Mouse (Mus musculus) liver (tissue): ENCODE results near the gene Utf1.

Experiments
- DNase-seq: peaks from one replicate; pipeline ENCODE4 v3.0.0-alpha.2; 2020; ENCODE audit warnings: mixed read lengths

Utf1 gene

DNA sequence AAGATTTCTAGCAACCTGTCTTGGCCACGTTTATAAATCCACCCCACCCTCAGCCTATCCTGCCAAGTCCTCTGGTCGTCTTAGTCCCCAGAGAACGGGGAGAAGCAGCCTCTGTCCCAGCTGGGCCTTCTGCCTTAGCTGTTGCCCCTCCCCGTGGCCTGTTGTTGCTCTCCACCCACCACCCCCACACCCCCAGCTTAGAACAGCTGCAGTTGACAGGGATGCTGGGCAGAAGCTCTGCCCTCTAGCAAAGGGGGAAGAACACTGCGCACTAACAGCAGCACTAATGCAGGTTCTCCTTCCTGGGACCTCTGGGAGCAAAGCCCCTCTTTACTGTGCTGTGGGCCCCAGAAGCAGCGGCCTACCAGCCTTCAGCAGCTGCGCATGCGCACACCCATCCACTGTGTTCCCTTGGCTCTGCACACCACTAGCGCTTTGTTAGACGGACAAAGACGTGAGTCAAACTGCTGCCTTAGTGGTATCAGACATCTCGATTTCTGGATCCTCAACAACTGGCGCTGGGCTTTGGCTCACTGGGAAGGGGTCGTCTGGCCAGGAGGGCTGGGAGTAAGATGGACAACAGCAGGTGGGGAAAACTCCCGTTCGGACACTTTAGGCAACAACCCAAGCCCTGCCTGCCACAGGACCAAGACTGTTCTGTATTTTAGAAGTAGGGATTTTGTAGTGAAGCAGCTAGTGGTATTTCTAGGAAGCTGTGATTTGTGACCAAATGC is 2.9 kb upstream of the Utf1 start:
- DNase-seq, result no peak

DNA sequence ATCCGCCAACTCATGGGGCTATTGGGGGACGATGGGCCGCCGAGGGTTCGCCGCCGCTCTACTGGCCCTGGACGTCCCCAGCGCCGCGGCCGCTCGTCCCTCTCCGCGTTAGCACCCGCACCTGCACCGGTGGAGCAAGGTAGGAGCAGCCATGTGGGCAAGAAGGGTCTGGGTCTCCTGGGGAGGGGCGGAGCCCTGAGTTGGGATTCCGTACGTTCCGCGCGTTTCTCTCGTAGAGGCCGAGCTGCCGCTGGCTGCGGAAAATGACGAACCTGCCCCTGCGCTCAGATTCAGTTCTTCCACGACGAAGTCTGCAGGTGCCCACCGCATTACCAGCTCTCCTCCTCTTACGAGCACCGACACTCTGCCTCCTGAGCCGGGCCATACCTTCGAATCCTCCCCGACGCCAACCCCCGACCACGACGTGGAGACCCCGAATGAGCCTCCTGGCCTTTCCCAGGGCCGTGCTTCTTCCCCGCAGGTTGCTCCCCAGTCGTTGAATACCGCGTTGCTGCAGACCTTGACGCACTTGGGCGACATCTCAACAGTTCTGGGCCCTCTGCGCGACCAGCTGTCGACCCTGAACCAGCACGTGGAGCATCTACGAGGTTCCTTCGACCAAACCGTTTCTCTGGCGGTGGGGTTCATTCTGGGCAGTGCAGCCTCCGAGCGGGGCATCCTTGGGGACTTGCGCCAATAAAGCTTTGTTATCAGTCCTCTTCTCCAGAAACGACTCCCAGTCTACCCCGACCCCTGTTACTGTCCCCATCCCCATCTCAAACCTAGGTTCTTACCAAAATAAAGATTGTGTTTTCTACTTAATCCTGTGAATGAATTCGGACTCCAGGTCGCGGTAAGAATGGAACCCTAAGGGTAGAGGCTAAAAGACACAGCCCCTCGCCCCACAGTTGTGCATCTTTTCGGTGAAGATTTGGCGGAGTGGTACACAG is 977 bp downstream of the Utf1 start:
- no peak for DNase-seq

DNA sequence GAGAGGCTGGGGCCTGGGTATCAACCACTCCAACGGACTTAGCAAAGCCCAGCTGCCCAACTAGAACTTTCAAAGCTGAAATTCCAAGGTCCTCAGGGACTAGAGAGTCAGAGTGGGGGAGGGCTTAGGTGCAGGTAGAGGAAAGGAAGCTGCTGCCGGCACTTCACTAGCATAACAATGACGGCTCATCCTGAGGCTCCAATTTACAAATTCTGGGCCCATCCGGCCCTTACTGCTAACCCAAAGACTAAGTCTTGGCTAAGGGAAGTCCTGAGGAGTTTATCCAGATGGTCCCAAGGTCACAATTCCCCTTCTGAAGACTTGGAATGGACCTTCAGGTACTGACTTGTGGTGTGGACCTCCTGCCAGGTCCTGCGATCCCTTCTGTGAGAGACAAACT is 1.9 kb downstream of the Utf1 start:
- DNase-seq, result no peak

DNA sequence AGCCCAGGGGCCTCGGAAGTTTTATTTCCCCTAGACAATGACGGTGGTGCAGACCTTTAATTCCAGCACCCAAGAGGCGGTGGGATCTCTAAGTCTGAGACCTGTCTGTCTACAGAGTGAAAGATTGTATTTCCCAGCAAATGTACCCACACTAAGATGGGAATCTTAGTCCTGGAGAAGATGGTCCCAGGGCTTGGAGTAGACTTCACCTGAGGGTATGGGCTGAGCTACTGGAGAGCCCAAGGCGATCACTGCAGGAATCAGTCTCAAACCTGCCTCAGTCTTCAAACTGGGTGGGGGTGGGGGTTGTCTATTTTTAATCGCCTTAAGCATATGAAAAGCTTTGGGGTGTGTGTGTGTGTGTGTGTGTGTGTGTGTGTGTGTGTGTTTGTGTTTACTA is 2.4 kb downstream of the Utf1 start:
- DNase-seq, result no peak

DNA sequence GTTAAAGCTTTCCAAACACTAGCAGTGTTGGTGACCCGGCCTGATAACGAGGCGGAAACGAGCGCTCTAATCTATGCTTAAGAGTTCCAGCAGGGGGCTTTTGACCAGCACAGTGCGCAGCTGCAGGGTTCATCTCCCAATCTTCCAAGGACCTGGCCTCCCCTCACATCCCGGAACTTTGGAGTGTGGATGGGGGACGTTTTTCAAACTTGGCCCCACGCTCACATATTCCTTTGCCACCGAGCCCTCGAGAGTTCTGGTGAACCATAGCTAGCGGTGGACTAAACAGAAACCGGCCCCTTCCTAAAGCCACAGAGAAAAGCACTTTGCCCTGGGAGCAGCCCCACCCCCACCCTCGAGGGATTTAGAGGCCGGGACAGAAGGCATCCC is 6.3 kb downstream of the Utf1 start:
- DNase-seq, result peak; percentile 49

DNA sequence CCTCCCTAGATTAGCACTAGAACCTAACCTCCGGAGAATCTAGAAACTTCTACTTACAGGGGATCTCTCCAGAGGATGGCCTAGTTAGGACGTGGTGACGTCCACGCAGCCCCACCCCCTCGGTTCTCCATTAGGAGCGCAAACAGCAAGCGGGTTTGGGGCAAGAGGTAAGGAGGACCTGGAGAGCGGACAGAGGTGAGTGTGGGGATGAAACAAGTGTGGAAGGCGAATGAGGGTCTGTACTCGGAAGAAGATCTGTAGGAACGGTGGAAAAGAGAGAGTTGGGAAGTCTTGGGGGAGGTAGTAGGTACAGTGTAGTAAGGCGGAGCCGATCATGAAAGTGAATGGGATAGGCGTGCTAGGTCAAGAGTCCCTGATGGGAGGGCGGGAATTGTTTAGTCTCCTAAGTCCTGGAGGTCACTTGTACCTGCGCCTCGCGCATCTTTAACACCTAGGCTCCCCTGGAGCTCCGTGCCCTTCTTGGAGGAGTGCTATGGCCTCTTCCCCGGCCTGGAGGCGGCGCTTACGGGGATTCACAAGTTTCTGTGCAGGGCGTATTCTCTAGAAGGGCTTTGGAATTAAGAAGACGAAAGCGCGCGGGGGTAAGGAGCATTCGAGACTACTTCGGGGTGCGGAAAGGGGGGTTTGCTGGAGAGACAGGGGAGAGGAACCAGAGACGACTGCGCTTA is 6.8 kb downstream of the Utf1 start:
- DNase-seq, result peak; percentile 57

DNA sequence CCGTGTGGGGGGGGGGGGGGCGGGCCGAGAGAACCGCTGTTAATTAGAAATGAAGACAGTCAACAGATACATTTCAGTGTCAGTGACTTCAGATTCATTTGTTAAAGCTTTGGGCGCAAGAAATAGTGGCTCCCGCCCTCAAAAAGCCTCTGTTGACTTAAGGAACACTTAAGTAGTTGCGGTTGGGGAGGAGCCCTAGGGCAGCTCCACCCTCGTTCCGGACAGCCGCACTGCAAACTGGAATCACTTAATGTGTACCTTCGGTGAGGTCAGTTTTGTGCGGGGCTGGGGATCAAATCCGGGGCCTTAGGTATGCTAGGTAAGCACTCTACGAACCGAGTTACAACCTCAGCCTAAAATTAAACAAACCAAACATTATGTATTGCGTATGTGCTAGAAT is 7.5 kb downstream of the Utf1 start:
- peak; percentile 53 for DNase-seq

DNA sequence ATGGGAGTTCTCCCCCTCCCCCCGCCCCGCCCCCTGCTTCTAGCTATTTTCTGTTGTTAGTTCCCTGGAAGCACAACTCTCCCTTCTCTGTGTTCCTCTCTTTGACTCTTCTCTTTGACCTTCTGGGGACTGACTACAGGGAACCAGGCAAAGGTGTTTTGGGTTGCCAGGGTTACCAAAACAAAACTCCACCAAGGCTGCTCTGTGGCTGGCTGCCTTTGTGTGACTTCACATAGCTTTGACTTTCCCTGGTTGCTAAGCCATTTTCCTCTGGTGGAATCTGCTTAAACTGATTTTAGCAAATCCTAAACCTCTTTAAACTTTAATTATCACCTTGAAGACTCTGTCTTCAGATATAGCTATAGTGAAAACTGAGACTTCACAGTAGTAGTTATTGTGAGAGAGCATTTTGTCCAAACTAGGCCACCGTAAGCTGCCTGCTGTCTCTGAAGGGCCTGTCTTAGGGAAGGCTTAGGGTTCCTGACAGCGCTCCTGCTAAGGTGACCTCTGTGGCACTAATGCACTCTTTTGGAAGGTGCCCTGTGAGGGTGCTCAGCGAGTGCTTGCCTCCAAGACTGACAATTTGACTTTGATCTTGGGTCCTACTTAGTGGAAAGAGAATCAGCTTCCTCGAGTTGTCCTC is 8.5 kb downstream of the Utf1 start:
- no peak for DNase-seq

DNA sequence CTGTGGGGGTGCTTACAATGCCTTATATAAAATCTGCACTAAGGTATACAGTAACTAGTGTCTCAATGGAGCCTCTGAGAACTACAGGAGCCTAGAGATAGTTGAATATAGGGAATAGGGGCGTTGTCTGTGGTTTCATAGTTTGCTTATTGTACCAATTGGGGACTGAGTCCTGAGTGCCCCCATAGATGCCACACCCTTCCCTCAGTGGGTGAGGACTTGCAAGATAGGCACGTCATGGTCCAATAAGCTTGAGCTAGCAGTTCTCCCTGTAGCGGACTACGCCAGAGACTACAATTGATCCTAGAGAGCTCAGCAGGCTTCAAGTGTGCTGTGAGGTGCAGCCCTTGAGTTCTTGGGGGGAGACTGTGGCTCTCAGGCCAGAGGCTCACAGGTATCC is 11.9 kb downstream of the Utf1 start:
- DNase-seq, result peak; percentile 17

DNA sequence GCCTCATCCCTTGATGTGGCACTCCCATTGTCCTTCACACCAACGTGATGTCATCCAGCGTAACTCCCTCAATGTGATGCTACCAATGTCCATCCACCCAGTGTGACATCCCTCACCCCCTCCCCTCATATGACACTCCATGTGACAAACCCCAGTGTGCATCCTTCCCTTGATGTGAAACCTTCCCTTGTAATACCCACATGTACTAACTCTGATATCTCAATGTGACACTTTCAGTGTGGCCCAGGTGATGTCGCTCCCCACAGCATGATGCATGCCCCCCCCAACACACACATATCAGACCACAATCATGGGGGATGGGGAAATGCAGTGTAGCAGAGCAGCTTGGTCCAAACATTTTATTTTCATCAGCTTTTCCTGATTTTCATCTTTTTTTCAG is 13.1 kb downstream of the Utf1 start:
- DNase-seq, result no peak

DNA sequence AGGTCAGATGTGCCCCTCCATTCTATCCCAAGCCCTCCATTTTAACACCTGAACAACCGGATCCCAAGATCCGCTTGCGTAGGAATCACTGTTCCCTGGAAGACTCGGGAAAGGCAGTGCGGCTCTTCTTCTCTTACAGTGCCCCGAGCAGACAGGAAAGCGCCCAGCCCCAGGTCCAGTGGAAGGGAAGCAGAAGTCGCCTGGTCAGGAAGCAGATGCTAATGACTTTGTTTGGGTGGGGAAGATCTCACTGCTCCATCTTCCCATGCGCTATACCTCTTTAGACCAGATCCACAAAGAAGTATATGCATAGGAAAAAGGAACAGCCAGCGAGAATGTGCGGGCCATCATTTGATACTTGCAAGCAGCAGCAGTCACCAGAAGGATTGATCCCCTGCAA is 13.8 kb downstream of the Utf1 start:
- DNase-seq, result no peak

DNA sequence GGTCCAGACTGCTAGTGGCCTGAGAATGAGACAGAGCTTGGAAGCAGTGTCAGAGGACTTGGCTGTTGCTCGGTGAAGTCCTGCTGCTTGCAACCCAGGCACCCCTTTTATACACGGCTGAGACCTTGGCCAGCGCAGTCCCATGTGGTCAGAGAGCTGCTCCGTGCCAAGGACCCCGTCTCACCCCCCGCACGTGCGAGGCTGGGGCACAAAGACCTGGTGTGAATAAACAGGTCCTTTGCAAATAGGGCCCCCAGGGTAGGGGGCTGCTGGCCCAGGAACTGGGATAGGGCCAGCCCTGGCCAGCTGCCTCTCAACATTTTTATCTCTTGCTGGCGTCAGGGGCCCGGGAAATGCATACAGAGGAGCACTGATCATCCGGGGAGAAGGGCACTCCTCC is 14.4 kb downstream of the Utf1 start:
- DNase-seq, result no peak

DNA sequence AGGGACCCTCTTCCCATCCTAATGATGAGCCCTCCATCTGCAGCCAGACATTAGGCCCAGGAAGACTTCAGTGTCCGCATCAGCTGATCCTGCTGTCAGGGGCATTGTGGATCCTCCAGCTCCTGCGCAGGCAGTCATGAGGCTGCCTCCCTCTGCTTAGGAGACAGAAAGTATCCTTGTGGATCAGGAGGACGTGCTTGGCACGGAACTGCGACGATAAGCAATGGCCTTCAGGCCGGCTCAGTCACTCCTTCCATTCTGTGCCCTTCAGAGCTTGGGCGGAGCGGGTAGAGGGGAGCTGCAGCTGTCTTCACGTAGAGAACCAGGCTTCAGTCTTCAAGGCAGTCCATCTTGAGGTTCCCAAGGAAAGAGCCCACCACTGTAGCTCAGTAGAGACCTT is 17.6 kb downstream of the Utf1 start:
- no peak for DNase-seq

DNA sequence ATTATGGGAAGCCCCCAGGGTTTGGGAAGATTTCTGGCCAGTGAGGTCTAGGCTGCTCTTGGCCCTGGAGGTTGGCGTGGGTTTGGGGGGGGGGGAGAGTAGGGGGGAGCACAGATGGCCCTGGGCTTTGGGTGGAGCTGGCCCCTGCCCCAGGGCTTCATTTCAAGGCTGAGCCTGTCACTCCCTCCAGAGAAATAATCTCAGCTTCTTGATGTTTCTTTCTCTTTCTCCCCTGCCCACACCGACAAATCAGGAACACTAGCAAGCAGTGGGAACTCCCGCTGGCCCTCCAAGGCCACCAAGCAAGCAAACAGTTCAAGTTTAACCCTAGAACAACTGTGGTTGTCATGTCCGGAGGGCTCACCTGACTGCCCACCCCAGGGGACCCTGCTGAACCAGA is 20.2 kb downstream of the Utf1 start:
- DNase-seq, result no peak

DNA sequence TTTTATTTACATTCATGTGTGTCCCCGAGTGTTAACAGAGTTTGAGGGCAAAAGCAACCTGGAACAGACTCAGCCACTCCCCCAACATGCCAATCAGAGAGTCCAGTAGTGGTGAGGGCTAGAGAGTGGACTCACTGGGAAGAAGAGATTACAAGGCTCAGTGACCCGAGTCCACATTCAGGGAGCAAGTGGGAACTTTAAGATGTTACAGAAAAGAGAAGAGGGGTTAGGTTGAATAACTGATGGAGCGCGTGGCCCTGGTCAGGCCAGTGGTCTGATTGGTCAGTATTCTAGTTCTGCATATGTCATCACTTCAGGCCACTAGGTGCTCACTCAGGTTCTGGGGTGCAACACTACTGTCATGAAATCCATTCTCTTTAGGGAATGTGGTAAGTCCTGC is 23.6 kb downstream of the Utf1 start:
- DNase-seq, result no peak

DNA sequence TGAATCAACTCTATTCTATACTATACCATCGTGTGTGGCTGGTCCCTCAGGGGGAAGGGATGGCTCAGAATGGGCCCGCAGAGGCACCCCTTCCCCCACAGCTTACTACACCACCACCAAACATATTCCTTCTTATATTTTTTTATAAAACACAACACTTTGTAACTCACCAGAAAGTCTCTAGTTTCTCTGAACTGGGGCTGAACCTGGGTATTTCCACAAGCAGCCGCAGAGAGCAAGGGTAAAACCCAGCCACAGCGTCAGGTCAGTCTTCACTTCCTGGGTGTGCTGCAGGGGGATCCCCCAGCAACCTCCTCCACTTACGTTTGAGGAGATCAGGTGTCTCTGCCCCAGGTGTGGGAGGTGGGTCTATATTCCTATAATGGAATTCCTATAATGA is 24.8 kb downstream of the Utf1 start:
- DNase-seq, result no peak

DNA sequence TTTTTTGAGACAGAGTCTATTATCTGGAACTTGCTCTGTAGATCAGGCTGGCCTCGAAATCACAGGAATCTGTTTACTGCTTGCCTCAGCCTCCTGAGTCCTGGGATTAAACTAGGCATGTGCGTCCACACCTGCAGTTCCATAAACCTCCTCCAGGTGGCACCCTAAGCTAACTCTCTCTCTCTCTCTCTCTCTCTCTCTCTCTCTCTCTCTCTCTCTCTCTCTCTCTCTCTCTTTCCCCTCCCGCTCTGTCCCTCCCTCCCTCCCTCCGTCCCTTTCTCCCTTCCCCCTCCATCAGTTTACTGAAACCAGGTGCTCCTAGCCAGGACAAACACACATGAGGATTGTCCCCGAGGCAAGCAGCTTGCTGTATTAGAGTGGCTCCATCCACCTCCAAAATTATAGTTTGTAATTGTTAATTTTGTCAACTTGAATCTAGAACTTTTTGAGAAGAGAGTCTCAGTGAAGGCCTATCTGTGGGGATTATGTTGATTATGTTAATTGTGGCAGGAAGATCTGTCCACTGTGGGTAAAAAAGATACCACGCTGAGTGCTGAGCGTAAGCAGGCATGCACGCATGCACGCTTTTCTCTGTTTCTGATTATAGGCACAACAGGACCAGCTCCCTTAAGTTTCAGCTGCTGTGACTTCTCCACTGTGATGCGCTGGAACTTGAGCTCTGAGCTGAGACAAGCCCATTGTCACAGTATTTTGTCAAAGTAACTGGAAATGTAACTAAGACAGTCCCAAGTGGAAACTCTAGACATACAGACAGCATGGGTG is 25.9 kb downstream of the Utf1 start:
- DNase-seq, result peak; percentile 69

DNA sequence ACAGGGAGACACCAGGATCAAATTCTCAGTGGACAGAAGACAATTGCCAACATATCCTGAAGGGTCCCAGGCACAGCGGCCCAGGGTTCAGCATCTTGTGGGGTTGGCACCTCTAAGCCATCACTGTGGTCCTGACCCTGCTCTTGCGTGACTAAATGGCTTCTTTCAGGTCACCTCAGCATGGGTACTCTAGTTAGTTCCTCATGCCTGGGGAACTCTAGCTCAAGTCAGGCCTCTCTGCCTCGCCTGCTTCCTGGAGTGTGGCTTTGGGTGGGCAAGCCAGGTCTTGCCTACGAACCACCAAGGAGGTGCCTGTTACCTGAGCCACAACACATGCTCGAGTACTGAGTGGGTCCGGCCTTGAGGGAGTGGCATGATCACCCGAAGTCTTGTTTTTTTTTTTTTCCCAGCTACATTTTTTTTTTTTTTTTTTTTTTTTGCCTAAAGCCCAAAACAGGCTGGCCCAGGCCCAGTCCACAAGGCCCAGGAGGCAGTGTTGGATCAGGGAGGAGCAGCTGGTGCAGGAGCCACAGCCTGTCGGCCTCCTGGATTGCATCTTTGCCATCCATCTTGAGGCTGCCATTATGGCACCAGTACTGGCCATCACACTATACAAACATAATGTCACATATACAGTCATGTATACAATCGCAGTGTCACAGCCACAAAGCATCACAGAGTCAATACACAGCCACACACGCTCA is 26.8 kb downstream of the Utf1 start:
- no peak for DNase-seq

DNA sequence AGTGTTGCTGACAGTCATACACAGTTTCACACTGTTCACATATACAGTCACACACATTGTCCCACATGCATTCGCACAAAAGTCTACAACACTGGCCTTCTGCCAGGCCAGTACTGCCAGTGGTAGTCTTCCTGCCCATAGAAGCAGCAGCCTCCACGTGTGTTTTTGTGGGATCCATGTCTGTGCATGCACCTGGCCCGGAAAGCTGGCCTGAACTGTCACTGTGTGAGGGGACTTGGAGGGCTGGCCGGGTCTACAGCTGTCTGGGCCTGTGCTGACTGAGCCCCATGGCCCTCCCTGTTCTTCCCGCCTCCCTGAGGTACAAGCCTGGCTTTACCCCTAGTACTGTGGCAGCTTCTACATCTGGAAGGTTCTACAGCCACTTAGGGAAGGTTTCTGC is 27.4 kb downstream of the Utf1 start:
- no peak for DNase-seq

DNA sequence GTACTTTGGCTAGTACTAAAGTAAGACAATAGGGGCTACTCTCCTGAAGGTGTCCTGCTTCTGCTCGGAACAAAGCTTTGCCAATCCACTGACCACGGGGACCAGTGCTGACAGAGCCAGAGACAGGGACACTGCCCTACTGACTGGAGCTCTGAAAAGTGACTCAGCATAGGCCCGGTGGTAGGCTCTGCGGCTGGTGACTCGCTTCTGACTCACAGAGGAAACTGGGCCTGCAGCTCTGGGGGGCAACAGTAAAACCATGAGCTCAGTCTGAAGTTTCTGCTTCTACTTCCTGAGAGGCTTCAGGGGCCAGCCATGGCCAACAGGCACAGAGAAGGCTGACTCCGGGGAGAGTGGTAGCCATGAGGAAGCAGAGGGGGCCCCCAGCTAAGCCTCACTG is 27.8 kb downstream of the Utf1 start:
- peak; percentile 20 for DNase-seq

DNA sequence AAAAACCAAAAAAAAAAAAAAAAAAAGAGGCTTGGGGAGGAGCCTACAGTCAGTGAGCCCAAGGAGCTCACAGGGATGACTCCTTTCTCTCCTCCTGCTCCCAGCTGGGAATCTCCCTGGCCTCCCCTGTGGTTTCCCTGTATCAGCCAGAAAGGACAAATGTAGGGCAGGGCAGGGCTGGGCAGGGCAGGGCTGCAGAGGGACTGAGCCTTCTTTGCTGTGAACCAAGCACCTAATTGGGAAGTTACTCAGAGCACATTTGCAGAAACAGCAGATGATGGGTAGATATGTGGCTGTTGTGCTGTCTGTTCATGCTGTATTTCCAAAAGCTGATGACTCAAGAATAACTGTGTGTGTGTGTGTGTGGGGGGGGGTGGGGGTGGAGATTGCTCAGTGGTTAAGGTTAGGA is 29.3 kb downstream of the Utf1 start:
- DNase-seq, result no peak

DNA sequence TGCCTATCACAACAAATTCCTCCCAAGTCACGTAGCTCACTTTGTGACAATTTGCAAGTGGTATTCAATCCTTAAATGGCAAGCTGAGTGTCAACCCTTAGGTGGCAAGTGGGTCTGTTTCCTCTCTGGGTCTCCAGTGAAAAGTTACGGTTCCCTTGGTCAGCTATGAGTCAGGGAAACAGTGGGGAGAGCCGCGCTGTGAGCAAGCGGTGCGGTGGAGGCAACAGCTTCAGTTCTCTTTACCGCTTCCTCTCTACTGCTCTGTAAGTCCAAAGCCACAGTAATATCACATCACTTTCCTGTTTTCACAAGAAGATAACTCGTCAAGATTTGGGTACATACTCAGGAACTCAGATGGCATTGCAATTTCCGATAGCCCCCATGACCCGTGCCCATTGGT is 30.7 kb downstream of the Utf1 start:
- no peak for DNase-seq
